Mouse (Mus musculus) G1E (cell line): ENCODE measurements at regions not wholly inside any gene's neighbourhood (a gene's known extent, or its start where the extent isn't known, plus 50 kb on each side); places are given as distances from the start of the nearest gene placed in this dataset.

Experiments
- ATAC-seq: 2 replicates; pipeline ENCODE4 v1.8.0; 2016; ENCODE audit warnings: mild to moderate bottlenecking; ENCODE audit not compliant: insufficient number of reproducible peaks, poor library complexity, low FRiP score, severe bottlenecking; ENCODE audit errors: extremely low read depth
- DNase-seq: peaks from one replicate; pipeline ENCODE4 v3.0.0; 2012; ENCODE audit warnings: low spot score
- H3K27me3 ChIP-seq: 2 replicates; pipeline ENCODE4 v1.6.1; 2012; ENCODE audit warnings: mild to moderate bottlenecking, low read length, inconsistent platforms; ENCODE audit not compliant: insufficient read depth
- H3K36me3 ChIP-seq: replicated peaks from 2 replicates; pipeline ENCODE3; 2012; ENCODE audit warnings: mild to moderate bottlenecking, inconsistent platforms
- H3K4me1 ChIP-seq: 2 replicates; pipeline ENCODE4 v1.6.1; 2012; ENCODE audit warnings: low read depth, low read length, inconsistent platforms, mixed read lengths; ENCODE audit not compliant: insufficient read depth
- H3K4me3 ChIP-seq: 2 replicates; pipeline ENCODE4 v1.5.1; 2012; ENCODE audit warnings: low read depth, mild to moderate bottlenecking, inconsistent platforms, low read length, moderate library complexity, mixed read lengths
- H3K9me3 ChIP-seq: replicated peaks from 2 replicates; pipeline ENCODE4 v1.6.1; 2012; ENCODE audit warnings: inconsistent platforms
- CTCF ChIP-seq: IDR thresholded peaks from 2 replicates; pipeline ENCODE4 v1.5.1; 2012; ENCODE audit warnings: low read depth, low read length, inconsistent platforms, mixed read lengths
- GATA1 ChIP-seq: IDR thresholded peaks from 2 replicates; pipeline ENCODE4 v1.6.1; 2012; ENCODE audit warnings: borderline replicate concordance, low read length, inconsistent platforms, mixed read lengths
- GATA2 ChIP-seq: IDR thresholded peaks from 2 replicates; pipeline ENCODE4 v1.6.1; 2012; ENCODE audit warnings: low read depth, low read length, inconsistent platforms, borderline replicate concordance
- POLR2AphosphoS5 ChIP-seq: IDR thresholded peaks from 2 replicates; pipeline ENCODE4 v1.6.1; 2012; ENCODE audit warnings: low read depth, low read length, inconsistent platforms; ENCODE audit not compliant: insufficient replicate concordance
- TAL1 ChIP-seq: conservative IDR thresholded peaks from 2 replicates; pipeline ENCODE4 v1.6.1; 2012; ENCODE audit warnings: low read depth, low read length, inconsistent platforms, mixed read lengths

DNA sequence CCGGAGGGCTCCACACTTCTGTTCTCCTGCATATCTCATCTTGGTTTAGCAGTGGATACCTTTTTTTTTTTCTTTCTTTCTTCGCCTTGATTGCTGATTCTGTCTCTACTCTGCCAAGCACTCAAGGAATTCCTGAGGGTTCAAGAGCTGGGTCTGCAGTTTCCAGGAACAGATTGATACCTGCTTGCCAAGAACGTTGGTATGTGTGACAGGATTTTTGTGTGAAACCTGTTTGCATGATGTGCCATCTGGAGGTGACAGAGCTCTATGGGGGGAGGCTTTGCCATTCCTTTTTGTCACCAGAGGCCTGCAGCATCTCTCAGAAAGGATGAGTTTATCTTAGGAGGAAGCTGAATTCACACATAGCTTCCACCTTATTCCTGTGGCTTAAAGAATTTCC, 255.6 kb upstream of the Tas2r119 start:
- Histone ChIP-seq H3K4me1 (no peaks in the 10 kb centered on the region), H3K9me3 (no peaks in the 10 kb centered on the region)

GRCm38 (mm10) chr15:31960301-31960700, 216.8 kb upstream of the Tas2r119 start:
- no peaks in the 10 kb centered on the region for H3K36me3 ChIP-seq
- DNase-seq, result no peak
- ATAC-seq, result no peak
- TF ChIP-seq GATA1, result no peak
- TF ChIP-seq TAL1, result no peak
- TF ChIP-seq POLR2AphosphoS5, result no peak
- TF ChIP-seq GATA2, result no peak
- TF ChIP-seq CTCF, result no peak
- no peaks in the 10 kb centered on the region for H3K27me3 ChIP-seq
- no peak overlapping the region for H3K4me3 ChIP-seq
- no peaks in the 10 kb centered on the region for H3K4me1 ChIP-seq
- no peaks in the 10 kb centered on the region for H3K9me3 ChIP-seq

More for the DNA sequence above, 255.6 kb upstream of the Tas2r119 start:
- DNase-seq, result no peak
- no peaks in the 10 kb centered on the region for H3K27me3 ChIP-seq
- no peak overlapping the region for H3K4me3 ChIP-seq
- TF ChIP-seq TAL1 (no peak), GATA1 (no peak), CTCF (no peak), POLR2AphosphoS5 (no peak), GATA2 (no peak)
- no peaks in the 10 kb centered on the region for H3K36me3 ChIP-seq
- no peak for ATAC-seq

- Histone ChIP-seq H3K27me3 (no peaks in the 10 kb centered on the region), H3K36me3 (no peaks in the 10 kb centered on the region), H3K4me1 (no peaks in the 10 kb centered on the region), H3K4me3 (no peak overlapping the region), H3K9me3 (0 out of 2 replicates have a peak, but pooled peaks cover 2% of the 10 kb centered on the region)
- DNase-seq (no peak), ATAC-seq (no peak)
- TF ChIP-seq POLR2AphosphoS5 (no peak), CTCF (no peak), GATA2 (no peak), GATA1 (no peak), TAL1 (no peak)
These were observed 215.1 kb upstream of the Tas2r119 start for GRCm38 (mm10) chr15:31961963-31962362.

DNA sequence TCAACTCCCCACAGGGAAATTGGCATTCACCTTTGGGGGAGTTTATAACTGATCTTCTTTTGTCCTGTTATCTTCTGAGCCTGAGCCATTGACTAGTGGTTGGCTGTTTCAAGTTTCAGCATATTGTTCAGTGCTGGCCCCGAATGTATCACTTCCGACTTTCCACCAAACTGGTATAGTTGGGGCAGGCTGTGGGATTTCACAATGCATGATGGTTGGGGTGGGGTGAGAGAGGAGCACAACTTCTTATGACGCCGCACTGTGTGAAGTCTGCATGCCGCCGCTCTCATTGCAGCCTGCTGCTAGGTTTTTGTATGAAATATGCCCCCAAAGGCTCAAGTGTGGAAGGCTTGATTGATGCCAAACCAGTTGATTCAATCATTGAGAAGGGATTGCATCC, 212.2 kb upstream of the Tas2r119 start:
- TF ChIP-seq GATA1 (no peak), TAL1 (no peak), CTCF (no peak), POLR2AphosphoS5 (no peak), GATA2 (no peak)
- no peak for ATAC-seq
- no peaks in the 10 kb centered on the region for H3K27me3 ChIP-seq
- no peaks in the 10 kb centered on the region for H3K4me1 ChIP-seq
- no peak overlapping the region for H3K4me3 ChIP-seq
- no peaks in the 10 kb centered on the region for H3K36me3 ChIP-seq
- no peak for DNase-seq
- H3K9me3 ChIP-seq, result 0 out of 2 replicates have a peak, but pooled peaks cover 2% of the 10 kb centered on the region

- TF ChIP-seq GATA2 (no peak), POLR2AphosphoS5 (no peak), CTCF (no peak), GATA1 (no peak), TAL1 (no peak)
- ATAC-seq, result no peak
These were observed 211.5 kb upstream of the Tas2r119 start for GRCm38 (mm10) chr15:31965542-31965941.

GRCm38 (mm10) chr15:31972891-31973290, 204.2 kb upstream of the Tas2r119 start:
- no peak for ATAC-seq
- TF ChIP-seq POLR2AphosphoS5 (no peak), GATA2 (no peak), GATA1 (no peak), TAL1 (no peak), CTCF (no peak)
- H3K4me3 ChIP-seq, result no peak overlapping the region
- H3K4me1 ChIP-seq, result no peaks in the 10 kb centered on the region
- no peaks in the 10 kb centered on the region for H3K27me3 ChIP-seq
- H3K36me3 ChIP-seq, result no peaks in the 10 kb centered on the region
- no peaks in the 10 kb centered on the region for H3K9me3 ChIP-seq
- DNase-seq, result no peak

More at GRCm38 (mm10) chr15:31965542-31965941, 211.5 kb upstream of the Tas2r119 start:
- H3K27me3 ChIP-seq, result no peaks in the 10 kb centered on the region
- H3K4me1 ChIP-seq, result no peaks in the 10 kb centered on the region
- no peak for DNase-seq
- no peaks in the 10 kb centered on the region for H3K36me3 ChIP-seq
- H3K9me3 ChIP-seq, result 0 out of 2 replicates have a peak, but pooled peaks cover 2% of the 10 kb centered on the region
- no peak overlapping the region for H3K4me3 ChIP-seq

DNA sequence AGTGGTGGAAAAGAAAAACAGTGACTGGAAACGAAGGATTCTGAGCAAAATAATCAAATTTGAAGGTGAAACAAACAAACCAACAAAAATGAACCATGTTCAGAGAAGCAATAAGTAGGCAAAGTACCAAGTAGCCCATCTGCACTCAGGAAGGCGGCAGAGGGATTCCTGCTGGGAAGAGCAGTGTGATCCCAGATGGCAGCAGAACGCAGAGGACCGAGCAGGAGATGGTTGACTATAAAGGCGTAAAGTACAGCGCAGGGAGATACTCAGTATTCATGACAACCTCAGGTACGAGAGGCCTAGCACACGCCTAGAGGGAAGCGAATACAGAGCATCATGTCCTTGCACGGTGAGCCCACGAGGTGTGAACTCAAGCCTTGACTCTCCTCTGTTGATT, 203.2 kb upstream of the Tas2r119 start:
- TF ChIP-seq TAL1 (no peak), POLR2AphosphoS5 (no peak), GATA2 (no peak), GATA1 (no peak), CTCF (no peak)
- no peaks in the 10 kb centered on the region for H3K4me1 ChIP-seq
- no peak for ATAC-seq
- no peak for DNase-seq
- no peaks in the 10 kb centered on the region for H3K36me3 ChIP-seq
- H3K27me3 ChIP-seq, result no peaks in the 10 kb centered on the region
- no peaks in the 10 kb centered on the region for H3K9me3 ChIP-seq
- H3K4me3 ChIP-seq, result no peak overlapping the region
